Mouse (Mus musculus) embryonic fibroblast, embryonic 13.5 days (primary cell): ENCODE data around the gene March6.

Source experiments
- CTCF ChIP-seq: IDR thresholded peaks from 2 replicates; pipeline ENCODE4 v1.5.1; 2011; ENCODE audit warnings: mild to moderate bottlenecking, control low read depth, low read length, moderate library complexity, borderline replicate concordance; ENCODE audit not compliant: insufficient read depth
- POLR2A ChIP-seq: IDR thresholded peaks from 2 replicates; pipeline ENCODE4 v1.6.1; 2011; ENCODE audit warnings: low read depth, mild to moderate bottlenecking, control low read depth, low read length, moderate library complexity

GRCm38 (mm10) chr15:31494803-31495202 is 36.0 kb downstream of the March6 start:
- TF ChIP-seq POLR2A (no peak), CTCF (no peak)
